Mouse (Mus musculus) T-helper 1 cell (primary cell): Measurements from ENCODE around the gene Pcx.

Experiments
- in situ Hi-C: fragments of 300-600 bp; cut with MboI, MseI; formaldehyde crosslinking; loops from one replicate; pipeline ENCODE4 v1.15.1; 2025; ENCODE audit warnings: high pct_unique_total_duplicates

The Pcx gene

DNA sequence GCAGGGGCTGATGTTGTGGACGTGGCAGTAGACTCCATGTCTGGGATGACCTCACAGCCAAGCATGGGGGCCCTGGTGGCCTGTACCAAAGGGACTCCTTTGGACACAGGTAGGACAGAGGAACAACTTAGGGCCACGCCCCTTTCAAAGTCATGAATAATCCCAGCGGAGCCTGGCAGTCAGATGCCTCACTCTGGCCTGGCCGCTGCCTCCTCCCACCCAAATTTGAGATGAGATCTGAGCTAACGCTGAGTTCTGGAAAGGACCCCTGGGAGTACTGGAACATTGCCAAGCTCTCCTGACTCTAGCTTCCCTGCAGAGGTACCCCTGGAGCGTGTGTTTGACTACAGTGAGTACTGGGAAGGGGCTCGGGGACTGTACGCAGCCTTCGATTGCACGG is 109.2 kb downstream of the Pcx start:
- in situ Hi-C loops: no loop called here

DNA sequence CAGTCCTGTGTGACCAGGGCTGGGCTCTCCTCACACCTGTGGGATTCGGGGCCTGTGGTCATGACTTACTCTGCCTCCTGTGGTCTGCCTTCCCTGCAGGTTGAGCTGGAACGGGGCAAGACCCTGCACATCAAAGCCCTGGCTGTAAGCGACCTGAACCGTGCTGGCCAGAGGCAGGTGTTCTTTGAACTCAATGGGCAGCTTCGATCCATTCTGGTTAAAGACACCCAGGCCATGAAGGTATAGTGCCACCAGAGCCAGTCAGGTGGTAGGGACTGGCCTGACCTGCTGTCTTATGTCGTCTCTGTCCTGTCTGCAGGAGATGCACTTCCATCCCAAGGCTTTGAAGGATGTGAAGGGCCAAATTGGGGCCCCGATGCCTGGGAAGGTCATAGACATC is 110.4 kb downstream of the Pcx start:
- in situ Hi-C loops: no loop called here

DNA sequence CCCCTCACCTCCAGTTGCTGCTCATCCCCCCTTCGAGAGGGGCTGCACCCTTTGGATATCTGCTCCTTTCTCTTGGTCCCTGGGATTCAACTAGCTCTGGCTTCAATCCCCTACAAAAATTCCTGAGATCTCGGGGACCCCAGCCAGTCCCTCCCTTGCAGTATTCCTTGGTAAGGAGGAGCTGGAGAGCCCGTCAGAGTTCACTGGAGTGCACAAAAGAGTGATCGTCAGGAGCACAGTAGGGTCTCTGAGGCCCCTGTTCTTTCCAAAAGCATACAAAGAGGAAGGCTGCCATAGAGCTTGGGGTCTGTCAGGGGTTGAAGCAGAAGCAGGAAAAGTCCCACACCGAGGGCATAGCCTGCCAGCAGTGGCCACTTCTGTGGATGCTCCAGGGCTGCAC is 112.5 kb downstream of the Pcx start:
- in situ Hi-C loops: no loop called here

DNA sequence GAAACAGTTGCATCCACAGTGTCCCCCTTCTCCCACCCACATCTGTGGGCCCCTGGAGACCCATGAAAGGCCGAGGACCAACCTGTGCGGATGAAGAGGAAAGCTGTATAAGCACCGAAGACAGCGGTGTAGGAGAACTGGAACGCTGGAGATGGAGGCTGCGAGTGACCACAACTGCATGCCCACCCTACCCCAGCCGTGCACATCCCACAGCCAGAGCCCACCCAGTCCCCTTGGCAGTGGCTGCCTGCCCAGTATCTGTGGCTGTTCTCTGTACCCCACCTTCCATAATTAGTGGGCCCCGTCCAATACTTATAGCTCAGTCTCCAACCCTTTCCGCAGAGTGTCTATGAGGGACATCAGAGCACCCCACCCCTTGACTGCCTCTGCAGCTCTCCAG is 113.1 kb downstream of the Pcx start:
- in situ Hi-C loops: no loop called here

DNA sequence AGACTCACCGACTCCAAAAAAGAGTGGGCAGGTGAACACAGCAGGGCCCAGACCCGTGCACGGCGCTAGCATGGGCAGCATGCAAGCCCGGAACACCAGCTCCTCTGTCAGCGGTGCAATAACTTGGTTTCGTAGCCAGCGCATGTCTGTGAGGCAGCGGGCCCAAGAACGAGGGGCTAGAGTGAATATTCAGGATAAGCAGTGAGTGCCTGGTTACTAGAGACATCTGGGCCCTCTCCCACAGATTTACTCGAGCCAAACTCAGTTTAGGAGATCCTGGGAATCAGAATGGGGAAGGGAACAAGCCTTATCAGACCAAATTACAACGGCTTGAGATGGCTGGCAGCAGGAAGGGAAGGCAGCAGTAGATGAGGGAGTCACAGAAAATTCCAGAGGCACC is 113.7 kb downstream of the Pcx start:
- in situ Hi-C loops: no loop called here

DNA sequence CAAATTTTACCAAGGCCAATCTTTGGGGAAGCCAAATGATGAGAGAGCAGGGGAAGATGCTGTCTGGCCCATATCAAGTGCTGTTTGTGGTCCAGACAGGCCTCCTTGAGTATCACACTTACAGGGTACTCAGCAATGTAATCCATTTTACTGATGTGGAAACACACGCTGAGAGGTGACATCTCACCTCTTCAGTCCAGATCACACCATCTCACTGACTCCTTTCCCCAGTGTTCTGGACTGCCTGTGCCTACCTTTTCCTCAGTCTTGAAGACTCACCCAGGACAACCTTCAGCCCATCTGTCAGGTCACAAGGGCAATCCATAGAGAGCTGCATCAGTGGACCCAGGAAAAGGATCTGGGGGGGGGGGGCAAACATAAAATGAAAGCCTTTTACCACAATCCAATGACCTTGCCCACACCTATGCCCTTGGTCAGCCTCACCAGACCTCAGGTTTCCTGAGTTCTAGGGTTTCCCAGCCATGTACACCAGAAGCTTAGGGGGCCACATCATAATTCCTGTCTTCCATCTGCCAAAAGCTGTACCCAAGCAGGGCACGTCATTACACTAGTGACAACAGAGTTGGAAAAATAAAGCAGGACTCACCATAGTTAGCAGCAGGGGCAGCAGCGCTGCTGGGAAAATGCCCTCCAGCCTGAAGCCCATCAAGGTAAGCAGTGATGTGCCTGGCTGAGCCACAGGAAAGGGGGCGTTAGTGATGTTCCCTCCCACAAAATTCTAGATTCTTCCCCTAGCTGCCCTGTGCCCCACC is 114.3 kb downstream of the Pcx start:
- in situ Hi-C loops: no loop called here

DNA sequence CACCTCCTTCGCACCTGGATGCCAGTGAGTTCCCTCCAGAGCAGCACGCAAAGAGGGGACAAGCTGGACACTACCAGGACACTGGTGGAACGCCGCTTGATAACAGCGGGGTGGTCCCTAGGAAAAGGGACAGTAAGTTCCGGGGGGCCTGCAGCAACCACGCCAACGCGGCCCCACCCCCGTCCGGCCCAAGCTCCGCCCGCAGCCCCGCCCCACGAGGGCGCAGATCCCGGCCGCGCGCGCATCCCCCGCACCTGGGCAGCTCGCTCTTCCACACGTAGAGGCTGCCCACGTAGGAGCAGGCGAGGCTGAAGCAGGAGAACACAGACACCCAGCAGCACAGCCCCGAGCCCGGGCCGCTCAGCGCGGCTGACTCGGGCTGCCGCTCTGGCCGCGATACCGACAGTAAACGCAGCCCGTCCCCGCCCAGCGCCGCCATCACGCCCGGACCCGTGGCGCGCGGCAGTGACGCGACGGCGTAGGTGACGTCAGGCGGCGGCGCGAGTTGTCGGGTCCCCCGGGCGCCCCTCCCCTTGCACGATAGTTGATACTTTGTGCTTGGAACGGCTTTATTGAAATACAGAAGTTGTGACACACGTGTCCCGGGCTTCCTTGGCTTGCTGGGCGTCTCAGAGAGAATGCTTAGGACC is 115.0 kb downstream of the Pcx start, which contains the start of gene Rce1:
Gene Rce1 (minus strand): TSS at position 463 of the 650 bp plus-strand sequence.
- in situ Hi-C loops: no loop called here

DNA sequence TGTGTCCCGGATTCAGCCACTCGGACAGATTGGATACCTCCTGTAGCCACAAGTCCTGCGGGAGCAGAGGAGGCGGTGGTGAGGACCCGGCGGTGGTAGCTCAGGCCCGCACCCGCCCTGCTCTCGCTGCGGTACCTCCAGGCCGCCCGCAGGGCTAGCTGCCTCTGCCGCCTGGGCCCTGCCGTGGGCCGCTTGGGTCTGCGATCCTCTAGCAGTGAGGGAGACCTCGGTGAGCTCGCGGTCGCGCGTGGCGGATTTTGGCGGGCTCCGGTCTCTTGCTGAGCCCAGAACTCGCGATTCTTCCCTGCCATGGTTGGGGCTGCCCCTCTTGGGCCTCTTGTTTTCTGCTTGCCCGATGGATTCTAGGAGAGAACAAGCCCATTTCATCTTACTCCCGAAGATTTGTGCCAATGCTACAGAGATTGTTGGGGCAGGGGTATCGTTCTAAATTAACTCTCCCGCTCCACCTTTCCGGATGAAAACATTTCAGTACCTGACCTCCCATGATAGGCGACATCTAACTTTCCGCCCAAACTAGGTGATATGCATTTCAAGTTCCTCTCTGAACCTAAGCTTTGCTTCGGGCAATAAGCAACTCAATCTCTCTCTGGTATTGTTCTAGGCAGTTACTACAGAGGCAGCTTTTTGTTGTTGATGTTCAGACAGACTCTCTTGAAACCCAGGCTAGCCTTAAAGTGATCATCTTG is 115.7 kb downstream of the Pcx start:
- in situ Hi-C loops: no loop called here

DNA sequence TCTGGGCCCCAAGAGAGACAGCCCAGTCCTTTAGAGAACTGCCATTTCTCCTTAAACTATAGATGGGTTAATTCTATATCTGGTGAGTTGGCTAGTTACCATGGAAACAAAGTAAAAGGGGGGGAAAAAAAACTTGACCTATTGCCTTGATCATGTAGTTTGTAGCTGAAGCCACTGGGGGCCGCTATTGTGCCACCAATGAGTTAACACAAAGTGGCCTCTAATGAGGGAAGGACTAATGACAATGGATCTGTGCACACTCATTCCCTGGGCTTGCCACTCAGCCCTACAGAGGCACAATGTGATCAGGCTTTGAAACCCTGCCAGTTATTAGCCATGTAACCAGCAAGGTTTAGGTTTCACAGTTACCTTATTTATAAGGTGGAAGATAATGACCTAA is 118.5 kb downstream of the Pcx start:
- in situ Hi-C loops: no loop called here

DNA sequence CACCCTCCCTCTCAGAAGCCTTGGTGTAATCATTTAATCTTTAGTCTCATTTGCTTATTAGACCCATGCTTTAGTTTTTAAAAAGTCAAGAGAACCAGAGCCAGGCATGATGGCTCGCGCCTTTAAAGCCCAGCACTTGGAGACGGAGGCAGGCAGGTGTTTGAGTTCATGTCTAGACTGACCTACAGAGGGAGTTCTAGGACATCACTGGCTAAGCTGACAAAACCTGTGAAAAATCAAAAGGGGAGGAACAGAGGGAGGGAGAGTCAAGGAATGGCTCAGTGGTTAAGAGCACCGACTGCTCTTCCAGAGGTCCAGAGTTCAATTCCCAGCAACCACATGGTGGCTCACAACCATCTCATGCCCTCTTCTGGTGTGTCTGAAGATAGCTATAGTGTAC is 125.7 kb downstream of the Pcx start:
- in situ Hi-C loops: no loop called here

DNA sequence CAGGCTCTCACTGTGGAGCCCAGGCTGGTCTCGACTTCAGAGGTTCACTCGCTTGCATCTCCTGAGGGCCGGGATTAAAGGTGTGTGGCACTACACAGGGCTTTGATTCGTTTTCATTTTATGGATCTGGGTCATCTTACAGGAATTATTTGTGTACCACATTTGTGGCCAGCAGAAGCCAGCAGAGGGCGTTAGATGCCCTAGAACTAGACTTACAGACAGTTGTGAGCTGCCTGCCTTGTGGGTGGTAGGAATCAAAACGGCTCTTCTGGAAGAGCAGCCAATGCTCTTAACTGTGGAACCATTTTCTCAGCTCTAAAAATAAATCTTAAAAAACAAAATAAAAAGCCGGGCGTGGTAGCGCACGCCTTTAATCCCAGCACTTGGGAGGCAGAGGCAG is 134.0 kb downstream of the Pcx start:
- in situ Hi-C loops: no loop called here

DNA sequence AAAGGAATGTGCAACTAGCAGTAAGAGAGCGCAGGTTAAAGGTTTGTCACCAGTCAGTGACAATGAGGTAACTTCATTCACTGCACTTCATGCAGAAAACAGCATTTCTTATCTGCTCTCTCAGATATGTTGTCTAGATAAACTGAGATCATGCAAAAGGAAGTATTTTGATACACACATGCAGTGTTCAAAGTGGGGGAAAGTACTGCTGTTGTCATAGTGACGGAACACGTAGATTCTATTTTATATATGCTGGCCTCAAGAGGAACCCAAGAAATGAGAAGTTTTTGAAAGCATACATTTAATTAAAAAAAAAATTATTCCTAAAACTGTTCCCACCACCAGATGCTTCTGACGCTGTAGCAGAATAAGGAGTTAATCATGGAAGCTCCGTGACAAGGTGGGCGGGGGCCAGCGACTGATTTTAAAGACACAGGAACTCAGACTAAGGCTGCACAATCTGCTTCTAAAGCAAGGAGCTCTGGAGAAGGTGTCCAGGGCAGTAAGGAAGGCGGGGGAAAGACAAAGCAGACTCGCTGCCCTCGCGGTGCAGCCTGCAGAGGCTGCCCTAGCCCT is 136.7 kb downstream of the Pcx start:
- in situ Hi-C loops: loop anchor here (5.0 kb wide), 1 partner anchor 95 kb away; no protein-coding TSS in a partner anchor

DNA sequence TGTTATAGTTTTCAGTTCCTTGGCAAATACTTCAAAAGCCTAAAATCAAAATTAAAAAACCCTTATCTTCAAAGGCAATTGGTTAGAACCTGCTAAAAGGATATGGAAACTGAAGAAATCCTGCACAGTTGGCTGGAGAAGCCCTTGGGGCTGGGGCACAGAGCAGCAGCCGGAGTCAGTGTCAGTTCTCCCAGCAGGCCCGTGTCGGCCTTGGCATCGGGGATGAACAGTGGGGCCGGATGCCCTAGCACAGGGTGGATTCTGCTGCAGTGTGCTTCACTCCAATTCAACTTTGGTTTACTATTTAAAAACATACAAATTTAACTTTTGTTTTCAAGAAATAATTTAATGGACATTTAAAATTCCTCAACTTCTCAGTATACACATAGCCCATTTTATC is 147.9 kb downstream of the Pcx start:
- in situ Hi-C loops: no loop called here

DNA sequence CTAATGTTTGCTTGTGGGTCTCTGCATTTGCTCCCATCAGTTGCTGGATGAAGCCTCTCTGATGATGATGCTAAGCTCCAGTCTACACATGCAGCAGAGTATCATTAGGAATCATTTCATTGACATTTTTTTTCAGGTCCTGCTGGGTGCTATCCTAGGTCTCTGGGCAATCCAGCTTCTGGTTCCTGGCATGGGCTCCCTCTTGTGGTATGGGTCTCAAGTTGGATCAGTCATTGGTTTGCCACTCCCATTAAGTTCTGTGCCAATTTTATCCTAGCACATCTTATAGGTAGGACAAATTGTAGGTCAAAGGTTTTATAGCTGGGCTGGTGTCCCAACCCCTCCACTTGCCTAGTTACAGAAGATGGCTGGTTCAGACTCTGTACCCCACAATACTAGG is 156.5 kb downstream of the Pcx start:
- in situ Hi-C loops: no loop called here

DNA sequence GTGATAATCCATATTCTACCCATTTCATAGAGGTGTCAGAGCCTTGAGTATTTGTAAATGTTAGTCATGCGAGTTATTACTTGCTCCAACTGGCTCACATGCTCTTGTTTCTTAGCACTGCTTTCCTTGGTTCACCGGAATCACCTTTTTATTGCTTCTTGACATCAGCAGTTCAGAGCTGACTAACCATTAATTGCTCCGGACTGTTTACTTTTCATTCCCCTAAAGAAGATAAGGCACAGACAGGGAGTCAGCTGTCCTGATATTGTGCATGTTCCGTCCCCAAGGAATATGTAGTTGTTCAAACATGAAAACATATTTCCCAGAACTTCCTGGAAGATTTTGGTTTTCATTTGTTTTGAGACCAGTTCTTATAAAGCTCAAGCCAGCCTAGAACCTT is 160.5 kb downstream of the Pcx start:
- in situ Hi-C loops: no loop called here
